Mouse (Mus musculus) left cerebral cortex, postnatal 4 days (tissue): ENCODE data around the gene Ppme1. TPM values are rescaled to one million over a fixed set of nuclear protein-coding genes. Genes with fewer than 3 reads are reported as not detected.

Experiments used
- DNase-seq: peaks from one replicate; pipeline ENCODE4 v3.0.0-alpha.2; 2022
- intact Hi-C: fragments of 180-260 bp; cut with DNase I; formaldehyde crosslinking; loops from one replicate; pipeline ENCODE4 v1.15.1; 2025
- total RNA-seq, 2 experiments: library from RNA; stranded (reverse); gene quantifications; 2 replicates each; pipeline ENCODE4 v1.2.3; 2021

Ppme1 gene
- total RNA-seq = 100 to 1,000 TPM; 103 to 108 TPM

DNA sequence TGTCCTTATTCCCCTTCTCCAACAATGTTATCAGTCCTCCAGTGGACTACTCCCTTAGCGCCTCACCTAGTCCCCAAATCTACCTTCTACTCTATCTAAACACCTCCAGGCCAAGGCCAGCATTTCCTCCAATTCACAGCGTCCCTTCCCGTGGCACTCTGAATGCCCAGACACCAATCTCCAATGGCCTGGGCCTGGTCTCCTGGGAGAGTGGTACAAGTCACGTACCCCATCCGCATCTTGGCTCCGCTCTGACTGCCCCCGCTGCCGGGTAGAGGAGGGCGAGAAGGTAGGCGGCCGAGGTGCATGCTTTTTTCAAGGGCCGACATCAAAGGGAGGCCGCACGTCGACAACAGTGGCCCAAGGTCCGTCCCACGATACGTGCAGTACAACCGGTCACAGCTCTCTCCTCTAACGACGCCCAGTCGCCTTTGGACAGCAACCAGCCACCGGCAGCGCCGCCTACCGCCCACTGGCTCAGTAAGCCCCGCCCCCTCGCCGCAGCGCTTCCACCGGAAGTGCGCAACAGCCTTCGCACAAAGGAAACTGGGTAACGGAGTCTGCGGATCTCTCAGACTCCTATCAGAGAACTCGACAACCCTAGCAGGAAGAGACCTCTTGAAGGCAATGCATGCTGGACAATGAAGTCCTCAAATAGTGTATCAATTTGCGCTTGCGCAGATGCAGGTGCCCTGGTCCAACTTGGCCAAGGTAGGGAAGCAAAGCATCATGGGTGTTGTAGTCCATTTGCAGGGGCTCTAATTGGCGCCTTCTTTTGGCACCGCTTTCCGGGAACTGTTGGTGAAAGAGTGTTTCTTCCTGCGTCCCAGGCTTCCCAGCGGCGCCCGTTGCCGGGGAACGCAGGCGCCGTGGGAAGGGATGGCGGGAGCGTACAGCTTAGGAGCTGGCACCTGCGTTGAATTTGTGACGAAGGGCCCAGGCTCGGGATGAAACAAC, at the start of gene Ppme1, which contains the start of gene C2cd3:
Gene Ppme1, minus strand, starts transcription at position 813 of the 957 bp plus-strand sequence.
Gene C2cd3, plus strand, starts transcription at position 739 of the 957 bp plus-strand sequence.
- peak; percentile 99 for DNase-seq
- intact Hi-C loops = no loop called here

- intact Hi-C loops = no loop called here
- DNase-seq = no peak
These were observed 36.6 kb upstream of the Ppme1 start for GRCm38 (mm10) chr7:100408684-100409083.

GRCm38 (mm10) chr7:100407677-100408076, 35.6 kb upstream of the Ppme1 start:
- no peak for DNase-seq
- intact Hi-C loops = no loop called here

GRCm38 (mm10) chr7:100402715-100403114, 30.6 kb upstream of the Ppme1 start:
- no peak for DNase-seq
- intact Hi-C loops = no loop called here

DNA sequence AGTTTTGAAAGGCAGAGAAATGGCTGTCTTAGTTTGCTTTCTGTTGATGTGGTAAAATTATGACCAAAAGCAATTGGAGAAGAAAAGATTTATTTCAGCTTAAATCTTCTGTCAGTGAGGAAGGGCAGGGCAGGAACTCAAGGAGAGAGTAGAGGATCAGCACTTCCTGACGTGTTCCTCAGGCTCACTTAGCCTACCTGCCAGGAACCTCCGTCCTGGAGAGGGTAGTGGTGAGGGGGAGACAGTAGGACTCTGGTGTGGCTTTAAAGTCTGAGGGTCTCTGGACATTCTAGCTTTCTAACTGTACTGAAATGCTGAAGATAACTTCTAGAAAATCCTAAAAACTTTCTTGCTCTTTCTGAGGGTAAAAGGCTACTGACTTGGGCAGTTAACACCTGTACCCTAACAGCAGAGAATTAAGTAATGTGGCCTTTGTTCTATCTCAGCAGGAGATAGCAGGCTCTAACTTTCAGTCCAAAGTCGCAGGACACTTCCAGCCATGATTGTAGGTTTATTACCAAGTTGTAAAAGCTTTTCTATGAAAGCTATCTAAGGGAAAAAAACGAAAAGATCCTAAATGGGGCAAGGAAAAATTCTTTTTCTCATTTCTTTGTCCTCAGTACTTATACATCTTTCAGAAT, 28.9 kb upstream of the Ppme1 start:
- intact Hi-C loops = no loop called here
- no peak for DNase-seq

DNA sequence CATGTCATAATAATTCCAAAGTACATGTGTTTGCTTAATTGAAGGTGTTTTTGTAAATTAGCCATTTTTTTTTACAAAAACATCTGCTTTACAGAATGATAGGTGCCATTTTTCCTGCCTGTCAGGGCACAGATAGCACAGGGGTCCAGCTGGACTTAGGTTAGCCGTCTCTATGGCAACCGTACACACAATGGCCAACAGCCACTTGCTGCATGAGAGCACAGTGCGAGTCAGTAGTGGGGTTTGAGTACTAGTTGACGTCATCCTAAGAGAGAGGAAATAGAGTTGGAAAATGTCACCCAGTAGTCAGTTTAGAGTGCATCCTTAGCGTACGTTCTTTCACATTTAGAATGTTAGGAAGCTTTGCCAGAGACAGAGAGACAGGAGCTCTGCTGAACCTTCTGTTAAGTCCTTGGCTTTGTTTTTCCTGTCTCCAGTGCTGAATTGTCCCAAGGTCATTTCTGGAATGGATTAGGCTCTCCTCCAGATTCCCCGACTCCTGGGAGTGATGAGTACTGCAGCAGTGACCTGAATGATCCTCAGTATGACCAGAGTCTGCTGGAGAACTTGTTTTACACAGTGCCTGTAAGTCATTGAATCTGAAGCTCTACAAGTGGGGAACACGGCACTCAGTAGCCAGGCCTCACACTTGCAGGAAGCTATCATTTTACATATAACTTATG, 27.3 kb upstream of the Ppme1 start:
- intact Hi-C loops = no loop called here
- DNase-seq = no peak

DNA sequence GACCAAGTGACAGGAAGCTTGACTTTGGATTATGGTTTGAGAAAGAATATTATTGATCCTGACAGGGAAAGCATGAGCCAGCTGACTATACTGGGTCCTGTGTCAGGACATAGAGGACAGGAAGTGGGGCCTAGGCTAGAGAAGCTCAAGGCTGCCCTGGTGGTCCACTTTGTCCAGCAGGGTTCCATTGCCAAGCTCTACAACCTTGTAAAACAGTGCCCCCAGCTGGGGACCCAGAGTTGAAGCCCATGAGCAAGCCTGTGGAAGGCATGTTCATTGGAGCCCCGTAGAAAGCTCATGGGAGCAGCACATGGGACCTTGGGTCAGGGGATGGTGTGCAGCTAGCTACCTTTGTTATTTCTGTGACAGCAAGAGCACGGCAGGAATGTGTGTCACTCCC, 20.2 kb upstream of the Ppme1 start:
- peak; percentile 17 for DNase-seq
- intact Hi-C loops = no loop called here

- intact Hi-C loops = no loop called here
- no peak for DNase-seq
These were observed 18.1 kb upstream of the Ppme1 start for GRCm38 (mm10) chr7:100390166-100390565.

DNA sequence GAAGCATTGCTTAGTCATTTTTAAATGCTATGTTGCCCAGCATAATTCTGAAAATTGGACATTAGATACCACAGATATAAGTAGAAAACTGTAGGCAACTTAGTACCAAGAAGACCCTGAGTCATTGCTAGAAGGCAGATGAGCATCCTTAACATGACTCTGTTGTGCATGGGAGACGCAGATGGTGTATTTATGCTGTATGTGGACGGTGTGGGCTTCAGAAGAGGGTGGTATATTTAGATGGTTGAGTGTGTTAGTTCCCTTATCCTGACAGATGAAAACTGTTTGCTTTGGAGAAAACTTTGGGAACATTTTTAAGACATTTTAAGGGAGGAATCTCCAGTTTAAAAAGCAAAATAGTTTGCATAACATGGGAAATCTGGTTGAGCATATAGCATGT, 16.1 kb upstream of the Ppme1 start:
- DNase-seq = no peak
- intact Hi-C loops = no loop called here

DNA sequence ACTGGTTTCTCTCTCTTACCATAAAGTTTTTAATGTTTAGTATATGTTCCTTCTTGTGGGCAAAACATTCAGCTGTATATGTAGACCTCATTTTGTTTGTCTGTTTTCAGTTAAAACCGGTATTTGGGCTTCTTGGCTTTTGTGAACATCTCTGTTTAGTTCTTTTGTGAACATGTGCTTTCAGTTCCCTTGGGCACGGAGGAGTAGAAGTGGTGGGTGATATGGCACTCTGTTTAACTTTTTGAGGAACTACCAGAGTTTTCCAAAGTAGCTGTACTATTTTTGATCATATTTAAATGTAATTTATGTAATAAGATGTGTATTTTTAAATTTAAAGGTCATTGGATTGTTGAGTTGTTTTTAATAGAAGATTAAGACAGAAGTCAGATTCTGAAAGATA, 11.1 kb upstream of the Ppme1 start:
- no peak for DNase-seq
- intact Hi-C loops = no loop called here

- DNase-seq = no peak
- intact Hi-C loops = no loop called here
These were observed 9.1 kb upstream of the Ppme1 start for GRCm38 (mm10) chr7:100381161-100381560.

GRCm38 (mm10) chr7:100378257-100378656, 6.2 kb upstream of the Ppme1 start:
- intact Hi-C loops = no loop called here
- no peak for DNase-seq

- intact Hi-C loops = no loop called here
- DNase-seq = no peak
These were observed 409 bp upstream of the Ppme1 start for GRCm38 (mm10) chr7:100372452-100372980.

- no peak for DNase-seq
- intact Hi-C loops = no loop called here
These were observed 7.2 kb downstream of the Ppme1 start for GRCm38 (mm10) chr7:100364888-100365287.

DNA sequence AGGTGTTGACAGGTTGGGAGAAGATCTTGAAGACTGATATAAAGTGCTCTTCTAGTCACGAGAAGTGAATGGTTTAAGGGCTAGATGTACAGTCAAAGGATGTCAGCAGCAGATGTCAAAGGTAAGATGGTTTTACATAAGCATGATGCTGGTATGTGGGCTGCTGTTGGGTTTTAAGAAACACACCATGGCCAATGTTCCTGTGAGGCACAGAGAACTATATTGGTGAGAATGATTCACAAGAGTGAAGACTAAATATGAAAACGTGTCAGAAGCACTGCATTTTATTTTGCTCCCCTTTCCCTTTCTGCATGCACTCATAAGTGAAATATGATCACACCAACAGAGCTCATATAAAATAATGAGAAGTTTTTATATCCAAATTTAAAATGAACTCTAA, 8.9 kb downstream of the Ppme1 start:
- no peak for DNase-seq
- intact Hi-C loops = no loop called here

DNA sequence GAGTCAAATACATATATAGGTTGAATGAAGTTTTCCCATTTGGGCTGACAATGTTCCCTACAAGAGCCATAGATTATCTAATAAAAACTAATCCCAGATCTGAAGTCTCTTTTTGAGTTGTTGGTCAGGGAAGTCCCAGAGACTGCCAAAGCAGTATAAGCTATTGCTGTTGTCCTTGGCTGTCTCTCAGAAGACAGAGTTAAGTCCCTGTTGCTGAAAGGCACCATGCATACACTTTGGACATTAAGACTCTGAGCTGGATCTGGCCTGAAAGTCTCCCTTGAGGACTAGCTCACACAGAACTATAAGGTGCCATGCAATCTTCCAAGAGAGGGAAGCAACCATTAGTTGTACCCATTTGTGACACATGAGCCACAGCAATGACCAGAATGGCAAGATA, 14.3 kb downstream of the Ppme1 start:
- intact Hi-C loops = no loop called here
- no peak for DNase-seq

DNA sequence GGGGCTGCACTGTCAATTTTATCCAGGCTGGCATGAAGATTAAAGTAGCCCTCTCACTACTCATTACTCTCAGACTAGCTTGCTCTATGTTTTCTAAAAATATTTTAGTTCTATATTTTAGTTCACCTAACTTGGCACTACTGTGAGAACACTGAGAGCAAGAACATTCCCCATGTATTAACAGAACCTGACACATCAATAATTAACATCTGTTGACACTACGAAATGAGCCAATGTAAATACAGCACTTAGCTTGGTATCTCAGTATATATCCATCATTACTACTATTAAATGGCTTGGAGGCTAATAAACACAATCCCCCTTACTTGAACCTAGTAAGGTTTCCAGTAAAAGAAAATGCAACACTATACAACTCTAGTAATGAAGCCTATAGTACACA, 15.3 kb downstream of the Ppme1 start:
- no peak for DNase-seq
- intact Hi-C loops = no loop called here

DNA sequence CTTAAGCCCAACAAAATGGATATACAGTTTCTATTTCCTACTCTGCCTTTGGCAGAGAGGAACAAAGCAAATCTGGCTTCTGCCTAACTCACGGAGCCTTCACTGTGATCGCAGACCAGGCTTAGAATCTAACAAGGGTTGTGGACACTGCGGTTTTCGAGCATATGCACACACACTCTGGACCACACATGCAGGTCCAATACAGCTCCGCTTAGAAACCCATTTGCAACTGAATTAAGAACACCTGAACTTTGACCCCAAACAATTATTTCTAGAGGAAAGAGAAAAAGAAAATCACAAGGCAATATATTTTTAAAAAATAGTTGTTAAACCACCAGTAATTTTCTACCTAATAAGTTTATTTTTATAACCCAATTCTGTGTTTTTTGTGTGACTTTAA, 15.8 kb downstream of the Ppme1 start:
- intact Hi-C loops = no loop called here
- DNase-seq = no peak

DNA sequence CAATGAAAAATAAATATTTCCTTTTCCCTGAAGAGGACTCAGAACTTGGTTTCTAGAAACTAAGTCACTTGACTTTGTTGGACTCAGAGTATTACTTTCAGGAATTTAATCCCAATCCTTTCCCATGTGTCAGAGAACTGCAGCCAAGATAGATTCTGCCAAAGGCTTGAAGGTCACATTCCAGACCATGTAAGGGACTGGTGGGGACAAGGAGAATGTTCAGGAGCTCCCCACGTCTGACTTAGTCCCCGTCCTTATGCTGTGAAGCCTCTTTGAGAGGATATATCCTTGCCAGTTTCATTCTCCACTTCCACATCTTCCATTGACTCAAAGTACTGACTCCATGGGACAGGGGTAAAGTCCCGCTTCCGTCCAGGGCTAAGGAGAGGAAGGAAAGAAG, 17.1 kb downstream of the Ppme1 start:
- no peak for DNase-seq
- intact Hi-C loops = no loop called here

DNA sequence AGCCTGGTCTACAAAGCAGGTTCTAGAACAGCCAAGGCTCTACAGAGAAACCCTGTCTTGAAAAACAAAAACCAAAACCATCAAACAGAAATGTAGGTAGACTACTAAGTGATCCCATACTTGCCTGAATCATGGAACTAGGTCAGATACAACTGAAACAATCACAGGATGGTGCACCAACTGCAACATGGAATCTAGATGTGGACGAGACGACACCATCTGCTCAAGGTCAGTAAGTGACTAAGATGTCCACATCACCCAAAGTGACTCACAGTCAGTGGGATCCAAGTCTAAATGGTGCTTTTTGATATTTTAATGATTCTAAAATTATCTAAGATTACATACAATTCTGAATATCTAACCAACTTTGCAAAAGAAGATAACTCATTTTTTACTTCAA, 36.2 kb downstream of the Ppme1 start:
- intact Hi-C loops = no loop called here
- DNase-seq = no peak

DNA sequence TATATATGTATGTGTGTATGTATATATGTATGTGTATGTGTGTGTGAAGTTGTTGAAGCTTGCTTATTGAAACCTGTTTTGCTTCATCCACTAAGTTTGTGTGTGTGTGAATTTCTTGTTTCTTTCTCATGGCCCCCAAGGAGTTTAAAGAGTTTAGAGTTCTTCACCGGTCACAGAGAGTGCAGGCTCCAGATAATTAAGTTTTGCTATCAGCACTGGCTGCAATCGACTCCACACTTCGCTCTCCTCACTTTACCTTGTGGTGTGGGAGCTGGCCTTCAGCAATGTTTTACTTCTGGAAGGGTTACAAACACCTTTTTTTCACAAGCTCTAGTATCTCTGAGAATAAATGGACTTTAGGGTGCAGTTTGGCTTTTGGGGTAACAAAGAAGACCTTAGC, 40.8 kb downstream of the Ppme1 start:
- intact Hi-C loops = no loop called here
- DNase-seq = no peak
